Mouse (Mus musculus): Measurements from ENCODE around the gene Gm45713.

GRCm38 (mm10) chr7:45133446-45134159, 2.4 kb downstream of the Gm45713 start:
- no peak for TF ChIP-seq POLR2A (IDR thresholded peaks at IDR 0.05; ENCODE audit: control insufficient read depth, low read depth, low read length)
- no peak for TF ChIP-seq CTCF (IDR thresholded peaks at IDR 0.05; ENCODE audit: control insufficient read depth, insufficient read depth, insufficient replicate concordance, low read depth, low read length)

Data from testis, adult 2 months (tissue).